Mouse (Mus musculus): ENCODE measurements at regions not wholly inside any gene's neighbourhood (a gene's known extent, or its start where the extent isn't known, plus 50 kb on each side); places are given as distances from the start of the nearest gene placed in this dataset.

GRCm38 (mm10) chr8:95987011-95987440 is 98.7 kb upstream of the Got2 start:
- Histone ChIP-seq H3K4me3 (ENCODE audit: low read depth, low read length) (no peak overlapping the region), H3K9ac (replicated peaks; ENCODE audit: low read depth) (no peak overlapping the region), H3K4me1 (ENCODE audit: insufficient read depth, low read depth, low read length) (no peaks in the 10 kb centered on the region), H3K27me3 (replicated peaks; ENCODE audit: insufficient read depth, low read length) (no peaks in the 10 kb centered on the region), H3K4me2 (replicated peaks; ENCODE audit: low read depth, low read length) (no peak overlapping the region), H3K27ac (ENCODE audit: low read length) (no peak overlapping the region), H3K36me3 (ENCODE audit: insufficient read depth, low read length) (no peaks in the 10 kb centered on the region), H3K9me3 (ENCODE audit: low read length) (no peaks in the 10 kb centered on the region)
- TF ChIP-seq CTCF (IDR thresholded peaks at IDR 0.05) (no peak), EP300 (IDR thresholded peaks at IDR 0.05) (no peak)
- no peak for ATAC-seq
- 28% methylated on average over 10 of the region's 10 CpGs for WGBS
- DNase-seq (ENCODE audit: low spot score): no peak

- no peak overlapping the region for H3K4me3 ChIP-seq (ENCODE audit: low read depth, low read length)
- WGBS: 67% methylated on average over 3 of the region's 3 CpGs
Measured at GRCm38 (mm10) chr8:95986410-95986809, 98.1 kb upstream of the Got2 start.

GRCm38 (mm10) chr8:95983690-95984089 is 95.3 kb upstream of the Got2 start:
- H3K4me1 ChIP-seq (ENCODE audit: insufficient read depth, low read depth, low read length): no peaks in the 10 kb centered on the region
- no peak for DNase-seq (ENCODE audit: low spot score)
- H3K27me3 ChIP-seq (replicated peaks; ENCODE audit: insufficient read depth, low read length): no peaks in the 10 kb centered on the region
- H3K27ac ChIP-seq (ENCODE audit: low read length): no peak overlapping the region
- TF ChIP-seq EP300 (IDR thresholded peaks at IDR 0.05): no peak
- no peak for TF ChIP-seq CTCF (IDR thresholded peaks at IDR 0.05)
- no peak overlapping the region for H3K4me3 ChIP-seq (ENCODE audit: low read depth, low read length)
- 34% methylated on average over 2 of the region's 2 CpGs for WGBS
- H3K9ac ChIP-seq (replicated peaks; ENCODE audit: low read depth): no peak overlapping the region
- H3K36me3 ChIP-seq (ENCODE audit: insufficient read depth, low read length): no peaks in the 10 kb centered on the region
- no peak overlapping the region for H3K4me2 ChIP-seq (replicated peaks; ENCODE audit: low read depth, low read length)
- H3K9me3 ChIP-seq (ENCODE audit: low read length): no peaks in the 10 kb centered on the region
- ATAC-seq: no peak

More at GRCm38 (mm10) chr8:95986410-95986809, 98.1 kb upstream of the Got2 start:
- Histone ChIP-seq H3K27ac (ENCODE audit: low read length) (no peak overlapping the region), H3K9me3 (ENCODE audit: low read length) (no peaks in the 10 kb centered on the region), H3K27me3 (replicated peaks; ENCODE audit: insufficient read depth, low read length) (no peaks in the 10 kb centered on the region), H3K36me3 (ENCODE audit: insufficient read depth, low read length) (no peaks in the 10 kb centered on the region), H3K9ac (replicated peaks; ENCODE audit: low read depth) (no peak overlapping the region), H3K4me1 (ENCODE audit: insufficient read depth, low read depth, low read length) (no peaks in the 10 kb centered on the region), H3K4me2 (replicated peaks; ENCODE audit: low read depth, low read length) (no peak overlapping the region)
- no peak for TF ChIP-seq EP300 (IDR thresholded peaks at IDR 0.05)
- TF ChIP-seq CTCF (IDR thresholded peaks at IDR 0.05): no peak
- DNase-seq (ENCODE audit: low spot score) (no peak), ATAC-seq (no peak)

- ATAC-seq: no peak
- H3K27me3 ChIP-seq (replicated peaks; ENCODE audit: insufficient read depth, low read length): no peaks in the 10 kb centered on the region
- 28% methylated on average over 2 of the region's 2 CpGs for WGBS
Measured at GRCm38 (mm10) chr8:95980405-95980804, 92.1 kb upstream of the Got2 start.

GRCm38 (mm10) chr8:95979223-95979622 is 90.9 kb upstream of the Got2 start:
- ATAC-seq: no peak
- Histone ChIP-seq H3K9me3 (ENCODE audit: low read length) (no peaks in the 10 kb centered on the region), H3K9ac (replicated peaks; ENCODE audit: low read depth) (no peak overlapping the region), H3K4me3 (ENCODE audit: low read depth, low read length) (no peak overlapping the region), H3K27ac (ENCODE audit: low read length) (no peak overlapping the region), H3K4me2 (replicated peaks; ENCODE audit: low read depth, low read length) (no peak overlapping the region), H3K27me3 (replicated peaks; ENCODE audit: insufficient read depth, low read length) (no peaks in the 10 kb centered on the region), H3K36me3 (ENCODE audit: insufficient read depth, low read length) (no peaks in the 10 kb centered on the region), H3K4me1 (ENCODE audit: insufficient read depth, low read depth, low read length) (no peaks in the 10 kb centered on the region)
- TF ChIP-seq EP300 (IDR thresholded peaks at IDR 0.05): no peak
- no peak for TF ChIP-seq CTCF (IDR thresholded peaks at IDR 0.05)
- WGBS: 46% methylated on average over 6 of the region's 6 CpGs
- DNase-seq (ENCODE audit: low spot score): no peak

More at GRCm38 (mm10) chr8:95980405-95980804, 92.1 kb upstream of the Got2 start:
- Histone ChIP-seq H3K36me3 (ENCODE audit: insufficient read depth, low read length) (no peaks in the 10 kb centered on the region), H3K9ac (replicated peaks; ENCODE audit: low read depth) (no peak overlapping the region), H3K9me3 (ENCODE audit: low read length) (no peaks in the 10 kb centered on the region), H3K4me2 (replicated peaks; ENCODE audit: low read depth, low read length) (no peak overlapping the region), H3K4me1 (ENCODE audit: insufficient read depth, low read depth, low read length) (no peaks in the 10 kb centered on the region), H3K4me3 (ENCODE audit: low read depth, low read length) (no peak overlapping the region), H3K27ac (ENCODE audit: low read length) (no peak overlapping the region)
- DNase-seq (ENCODE audit: low spot score): no peak
- TF ChIP-seq CTCF (IDR thresholded peaks at IDR 0.05): no peak
- no peak for TF ChIP-seq EP300 (IDR thresholded peaks at IDR 0.05)

- no peak overlapping the region for H3K9ac ChIP-seq (replicated peaks; ENCODE audit: low read depth)
- H3K36me3 ChIP-seq (ENCODE audit: insufficient read depth, low read length): no peaks in the 10 kb centered on the region
- H3K4me2 ChIP-seq (replicated peaks; ENCODE audit: low read depth, low read length): no peak overlapping the region
- H3K4me3 ChIP-seq (ENCODE audit: low read depth, low read length): no peak overlapping the region
- H3K9me3 ChIP-seq (ENCODE audit: low read length): no peaks in the 10 kb centered on the region
- H3K27ac ChIP-seq (ENCODE audit: low read length): no peak overlapping the region
- 18% methylated on average over 4 of the region's 4 CpGs for WGBS
- DNase-seq (ENCODE audit: low spot score) (peak; percentile 20), ATAC-seq (no peak)
- H3K4me1 ChIP-seq (ENCODE audit: insufficient read depth, low read depth, low read length): no peaks in the 10 kb centered on the region
- no peaks in the 10 kb centered on the region for H3K27me3 ChIP-seq (replicated peaks; ENCODE audit: insufficient read depth, low read length)
- TF ChIP-seq CTCF (IDR thresholded peaks at IDR 0.05): peak; percentile 47
- TF ChIP-seq EP300 (IDR thresholded peaks at IDR 0.05): no peak
Measured at GRCm38 (mm10) chr8:95974889-95975288, 86.5 kb upstream of the Got2 start.

GRCm38 (mm10) chr8:95974231-95974630 is 85.9 kb upstream of the Got2 start:
- no peak overlapping the region for H3K4me2 ChIP-seq (replicated peaks; ENCODE audit: low read depth, low read length)
- TF ChIP-seq EP300 (IDR thresholded peaks at IDR 0.05) (no peak), CTCF (IDR thresholded peaks at IDR 0.05) (no peak)
- no peaks in the 10 kb centered on the region for H3K9me3 ChIP-seq (ENCODE audit: low read length)
- H3K4me3 ChIP-seq (ENCODE audit: low read depth, low read length): no peak overlapping the region
- no peak overlapping the region for H3K9ac ChIP-seq (replicated peaks; ENCODE audit: low read depth)
- ATAC-seq (no peak), DNase-seq (ENCODE audit: low spot score) (no peak)
- WGBS: 62% methylated on average over 5 of the region's 5 CpGs
- H3K36me3 ChIP-seq (ENCODE audit: insufficient read depth, low read length): no peaks in the 10 kb centered on the region
- H3K4me1 ChIP-seq (ENCODE audit: insufficient read depth, low read depth, low read length): no peaks in the 10 kb centered on the region
- no peak overlapping the region for H3K27ac ChIP-seq (ENCODE audit: low read length)
- H3K27me3 ChIP-seq (replicated peaks; ENCODE audit: insufficient read depth, low read length): no peaks in the 10 kb centered on the region
